ENCODE assay signal across 13 mouse cellular contexts in the genomic region with DNA sequence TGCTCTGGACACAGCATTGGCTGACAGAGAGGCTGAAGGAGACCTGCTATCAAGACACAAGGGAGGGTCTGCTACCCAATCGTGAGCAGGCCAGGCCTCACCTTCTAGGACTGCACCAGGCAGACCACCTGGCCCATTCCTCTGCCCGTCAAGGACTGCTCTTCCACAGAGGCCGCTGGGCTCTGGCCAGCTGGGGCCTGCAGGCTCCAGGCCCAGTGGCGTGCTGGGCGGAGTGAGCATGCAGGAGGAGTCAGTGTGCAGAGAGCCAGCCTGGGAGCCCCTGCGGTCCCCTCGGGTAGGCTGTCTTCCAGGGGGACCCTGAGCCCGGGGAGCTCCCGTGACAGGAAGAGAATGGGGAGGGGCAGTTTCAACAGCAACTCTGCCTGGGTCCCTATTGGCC. TPM values are rescaled to one million over a fixed set of nuclear protein-coding genes. Genes with fewer than 3 reads are reported as not detected.
"Had no signal": no experiment of that assay in that cellular context is flagged by ENCODE, and none has a peak within 500 bp of the region (broad histone marks: within the 10 kb centered on the region; RNA-seq: fewer than 3 reads in every experiment).

No protein-coding gene starts in this region.

- H3K9ac ChIP-seq: limb, embryonic 15.5 days; liver, embryonic 14.5 days had no signal

- H3K36me3 ChIP-seq: limb, embryonic 15.5 days had no signal

- H3K4me1 ChIP-seq: limb, embryonic 15.5 days had no signal

- H3K27me3 ChIP-seq: limb, embryonic 15.5 days had no signal

- H3K4me2 ChIP-seq: limb, embryonic 15.5 days had no signal

- ATAC-seq: intestine, embryonic 16.5 days had no signal

- H3K9me3 ChIP-seq: limb, embryonic 15.5 days had no signal

- H3K27ac ChIP-seq: left cerebral cortex, adult 2 months; limb, embryonic 15.5 days; liver, embryonic 14.5 days had no signal

- DNase-seq: kidney, adult 2 months; kidney, postnatal 25 days; lung, adult 18-20 months; lung, postnatal 14 days; right cerebral cortex, adult 18-20 months; right cerebral cortex, postnatal 25 days; thymus, adult 18-20 months; thymus, postnatal 14 days had no signal

- H3K4me3 ChIP-seq: left cerebral cortex, adult 2 months; limb, embryonic 15.5 days had no signal

RNA-seq across cellular contexts. Expression of a gene that starts 43.2 kb away (rescaled TPM):
- polyA plus RNA-seq: intestine, embryonic 16.5 days; kidney, adult 2 months; liver, embryonic 14.5 days; small intestine, adult 2 months had no signal
